Mouse (Mus musculus) MEL (cell line): ENCODE measurements around the gene Lgals3. TPM values are rescaled to one million over a fixed set of nuclear protein-coding genes. Genes with fewer than 3 reads are reported as not detected.

Experiments used
- DNase-seq: peaks from one replicate; pipeline ENCODE4 v3.0.0; 2011; ENCODE audit warnings: low read depth, low spot score
- H3K27ac ChIP-seq: 2 replicates; pipeline ENCODE4 v1.5.1; 2012; ENCODE audit warnings: low read depth, mild to moderate bottlenecking, control low read depth, low read length, moderate library complexity; ENCODE audit not compliant: control insufficient read depth
- H3K27me3 ChIP-seq, 2 experiments: fragments of 150-350 bp in 1 of 2; sonication (generic) in 1 of 2; 2 replicates each; pipeline ENCODE4 v1.6.1; 2012; ENCODE audit warnings: low read length in 2 of 2, mild to moderate bottlenecking in 2 of 2, improper control_type of control experiment in 1 of 2, moderate library complexity in 1 of 2; ENCODE audit not compliant: insufficient read depth in 2 of 2, control insufficient read depth in 1 of 2
- H3K36me3 ChIP-seq, 2 experiments: 2 replicates each; pipeline ENCODE4 v1.6.1; 2012 to 2014; ENCODE audit warnings: low read length in 2 of 2, improper control_type of control experiment in 1 of 2, inconsistent platforms in 1 of 2, mild to moderate bottlenecking in 1 of 2; ENCODE audit not compliant: insufficient read depth in 2 of 2, control insufficient read depth in 1 of 2
- H3K4me1 ChIP-seq, 2 experiments: fragments of 150-350 bp in 1 of 2; sonication (generic) in 1 of 2; 2 replicates each; pipeline ENCODE4 v1.6.1; 2012; ENCODE audit warnings: low read length in 2 of 2, improper control_type of control experiment in 1 of 2, mild to moderate bottlenecking in 1 of 2; ENCODE audit not compliant: insufficient read depth in 2 of 2, control insufficient read depth in 1 of 2
- H3K4me3 ChIP-seq, 2 experiments: fragments of 150-350 bp in 1 of 2; sonication (generic) in 1 of 2; 2 replicates each; pipeline ENCODE4 v1.5.1; 2012; ENCODE audit warnings: low read depth in 2 of 2, low read length in 2 of 2, mild to moderate bottlenecking in 2 of 2, moderate library complexity in 2 of 2, control low read depth in 1 of 2, improper control_type of control experiment in 1 of 2; ENCODE audit not compliant: control insufficient read depth in 1 of 2, insufficient read depth in 1 of 2
- H3K79me2 ChIP-seq: 2 replicates; pipeline ENCODE4 v1.6.1; 2012; ENCODE audit warnings: mild to moderate bottlenecking, low read length, moderate library complexity; ENCODE audit not compliant: control insufficient read depth, poor library complexity, insufficient read depth
- H3K9ac ChIP-seq: 2 replicates; pipeline ENCODE4 v1.6.1; 2012; ENCODE audit warnings: low read depth, mild to moderate bottlenecking, control low read depth, low read length, moderate library complexity; ENCODE audit not compliant: control insufficient read depth, poor library complexity, severe bottlenecking
- H3K9me3 ChIP-seq: fragments of 150-350 bp; sonication (generic); replicated peaks from 2 replicates; pipeline ENCODE4 v1.6.1; 2012; ENCODE audit warnings: mild to moderate bottlenecking, low read length, improper control_type of control experiment, moderate library complexity; ENCODE audit not compliant: insufficient read depth
- ELF1 ChIP-seq: IDR thresholded peaks from 2 replicates; pipeline ENCODE4 v1.6.1; 2014; ENCODE audit warnings: low read depth, mild to moderate bottlenecking, inconsistent platforms, low read length, improper control_type of control experiment, moderate library complexity
- EP300 ChIP-seq, 2 experiments: IDR thresholded peaks; 2 replicates each; pipeline ENCODE4 v1.6.1; 2011; ENCODE audit warnings: improper control_type of control experiment in 2 of 2, low read length in 2 of 2, low read depth in 1 of 2, mild to moderate bottlenecking in 1 of 2
- ETS1 ChIP-seq: IDR thresholded peaks from 2 replicates; pipeline ENCODE4 v1.6.1; 2012; ENCODE audit warnings: low read depth, mild to moderate bottlenecking, inconsistent platforms, low read length, improper control_type of control experiment, moderate library complexity
- GABPA ChIP-seq: IDR thresholded peaks from 2 replicates; pipeline ENCODE4 v1.6.1; 2012; ENCODE audit warnings: low read depth, mild to moderate bottlenecking, inconsistent platforms, low read length, improper control_type of control experiment, moderate library complexity
- HCFC1 ChIP-seq: IDR thresholded peaks from 2 replicates; pipeline ENCODE4 v1.6.1; 2012; ENCODE audit warnings: low read depth, mild to moderate bottlenecking, inconsistent platforms, low read length, improper control_type of control experiment, moderate library complexity
- KAT2A ChIP-seq: conservative IDR thresholded peaks from 2 replicates; pipeline ENCODE4 v1.6.1; 2012; ENCODE audit warnings: low read depth, low read length, improper control_type of control experiment, inconsistent platforms
- MAFK ChIP-seq: IDR thresholded peaks from 2 replicates; pipeline ENCODE4 v1.6.1; 2011; ENCODE audit warnings: low read depth, mild to moderate bottlenecking, low read length, improper control_type of control experiment, borderline replicate concordance
- MXI1 ChIP-seq: IDR thresholded peaks from 2 replicates; pipeline ENCODE4 v1.6.1; 2011; ENCODE audit warnings: mild to moderate bottlenecking, low read depth, low read length, improper control_type of control experiment
- NELFE ChIP-seq: IDR thresholded peaks from 2 replicates; pipeline ENCODE4 v1.6.1; 2011; ENCODE audit warnings: low read depth, low read length, improper control_type of control experiment
- POLR2A ChIP-seq, 2 experiments: IDR thresholded peaks; 2 replicates each; pipeline ENCODE4 v1.6.1; 2011 to 2012; ENCODE audit warnings: low read length in 2 of 2, mild to moderate bottlenecking in 2 of 2, control low read depth in 1 of 2, improper control_type of control experiment in 1 of 2, low read depth in 1 of 2, moderate library complexity in 1 of 2; ENCODE audit not compliant: control insufficient read depth in 1 of 2, insufficient read depth in 1 of 2, poor library complexity in 1 of 2
- POLR2AphosphoS5 ChIP-seq: IDR thresholded peaks from 2 replicates; pipeline ENCODE4 v1.6.1; 2012; ENCODE audit warnings: low read depth, borderline replicate concordance, mild to moderate bottlenecking, inconsistent platforms, low read length, moderate library complexity, mixed read lengths
- SIN3A ChIP-seq: IDR thresholded peaks from 2 replicates; pipeline ENCODE4 v1.6.1; 2012; ENCODE audit warnings: low read length, improper control_type of control experiment, inconsistent platforms
- USF1 ChIP-seq: IDR thresholded peaks from 2 replicates; pipeline ENCODE4 v1.6.1; 2014; ENCODE audit warnings: low read depth, mild to moderate bottlenecking, inconsistent platforms, low read length, improper control_type of control experiment, moderate library complexity
- USF2 ChIP-seq, 2 experiments: IDR thresholded peaks; 2 replicates each; pipeline ENCODE4 v1.6.1; 2011 to 2012; ENCODE audit warnings: improper control_type of control experiment in 2 of 2, low read length in 2 of 2, borderline replicate concordance in 1 of 2, inconsistent platforms in 1 of 2, low read depth in 1 of 2, mild to moderate bottlenecking in 1 of 2; ENCODE audit not compliant: insufficient read depth in 1 of 2
- polyA plus RNA-seq, 2 experiments: library from polyadenylated mRNA; stranded (reverse) in 1 of 2; unstranded in 1 of 2; fragments of >175 nt in 1 of 2; fragments of >200 nt in 1 of 2; gene quantifications; 2 replicates each; pipeline versions ENCODE4 v1.2.1 to v1.2.4; 2012; ENCODE audit warnings: low replicate concordance in 2 of 2, low read depth in 1 of 2; ENCODE audit not compliant: insufficient read length in 2 of 2, insufficient read depth in 1 of 2, missing spikeins in 1 of 2
- total RNA-seq: library from RNA; depleted of rRNA; stranded (reverse); fragments of 300-350 nt; gene quantifications from 2 replicates; pipeline ENCODE4 v1.2.3, GENCODE M21; 2012

Gene Lgals3
- total and polyA plus RNA-seq, 3 experiments = 0.12 to 1.8 TPM; not detected in 1

DNA sequence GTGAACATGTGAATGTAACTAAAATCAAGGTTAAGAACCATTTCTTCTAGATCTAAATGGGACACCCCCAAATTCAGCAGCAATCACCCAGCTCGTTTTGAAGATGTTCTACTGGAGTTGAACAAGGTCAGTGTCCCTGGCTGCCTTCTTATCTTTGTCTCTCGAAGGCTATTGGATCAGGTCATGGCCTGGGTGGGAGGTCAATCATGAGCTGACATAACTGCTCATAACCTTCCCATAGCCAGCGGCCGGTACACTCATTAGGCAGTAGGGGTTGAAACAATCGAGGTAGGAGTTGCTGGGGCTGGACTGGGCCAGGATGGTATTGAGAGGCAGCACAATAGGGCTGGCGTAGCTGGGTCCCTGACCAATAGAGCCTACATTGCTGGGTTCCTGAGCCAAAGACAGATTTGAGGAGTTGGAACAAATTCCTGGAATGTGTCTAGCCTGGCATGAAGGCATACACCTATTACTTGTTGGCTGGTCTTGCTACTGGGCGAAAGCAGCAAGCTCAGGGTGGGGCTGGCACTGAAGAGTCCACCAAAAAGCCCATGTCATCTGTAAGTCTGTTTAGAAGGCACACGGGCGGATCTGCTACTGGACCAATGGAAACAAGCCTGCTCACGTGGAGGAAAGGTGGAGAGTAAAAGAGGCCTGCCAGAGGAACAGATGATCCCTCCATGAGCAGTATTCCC is 27.2 kb upstream of the Lgals3 start:
- Histone ChIP-seq H3K9me3 (no peaks in the 10 kb centered on the region), H3K4me1 (no peaks in the 10 kb centered on the region), H3K36me3 (no peaks in the 10 kb centered on the region), H3K9ac (no peak overlapping the region), H3K27me3 (no peaks in the 10 kb centered on the region), H3K27ac (no peak overlapping the region), H3K79me2 (no peaks in the 10 kb centered on the region), H3K4me3 (no peak overlapping the region)
- DNase-seq = no peak
- TF ChIP-seq MAFK = no peak
- TF ChIP-seq EP300 (IDR thresholded peaks at IDR 0.05; ENCODE audit: low read depth in 1 of 2, low read length in 2 of 2) = no peak
- no peak for TF ChIP-seq MXI1
- no peak for TF ChIP-seq KAT2A
- no peak for TF ChIP-seq POLR2A (IDR thresholded peaks at IDR 0.05; ENCODE audit: control insufficient read depth in 1 of 2, insufficient read depth in 1 of 2, low read depth in 1 of 2, low read length in 2 of 2, poor library complexity in 1 of 2)
- no peak for TF ChIP-seq GABPA
- no peak for TF ChIP-seq USF1
- no peak for TF ChIP-seq SIN3A
- TF ChIP-seq NELFE = no peak
- no peak for TF ChIP-seq POLR2AphosphoS5
- TF ChIP-seq ELF1 = no peak
- TF ChIP-seq USF2 (IDR thresholded peaks at IDR 0.05; ENCODE audit: borderline replicate concordance in 1 of 2, insufficient read depth in 1 of 2, low read depth in 1 of 2, low read length in 2 of 2) = no peak
- no peak for TF ChIP-seq ETS1

DNA sequence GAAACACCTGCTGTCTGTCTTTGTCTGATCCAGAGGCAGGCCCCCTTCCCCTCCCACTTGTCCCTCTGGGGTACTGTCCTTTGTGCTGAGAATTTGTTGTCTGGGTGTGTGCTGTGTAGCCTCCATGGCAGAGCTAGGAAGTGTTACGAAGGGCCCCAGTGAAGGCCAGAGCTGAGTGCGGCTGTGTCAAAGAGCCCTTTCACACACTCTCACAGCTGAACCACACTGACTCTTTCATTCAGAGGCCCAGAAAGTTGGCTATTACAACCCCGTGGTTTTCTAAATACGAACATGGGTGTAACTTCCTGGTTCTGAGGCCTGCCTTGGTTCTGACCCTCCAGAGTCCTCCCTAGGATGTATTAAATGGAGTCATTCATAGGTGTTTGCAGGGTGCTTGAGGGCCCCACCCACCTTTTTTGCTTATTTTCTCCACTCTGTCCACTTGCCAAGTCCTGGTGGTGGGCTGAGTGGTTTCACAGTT is 25.7 kb upstream of the Lgals3 start:
- Histone ChIP-seq H3K4me3 (no peak overlapping the region), H3K9ac (no peak overlapping the region), H3K79me2 (no peaks in the 10 kb centered on the region), H3K27me3 (no peaks in the 10 kb centered on the region), H3K9me3 (no peaks in the 10 kb centered on the region), H3K27ac (no peak overlapping the region), H3K4me1 (no peaks in the 10 kb centered on the region), H3K36me3 (no peaks in the 10 kb centered on the region)
- DNase-seq = no peak
- TF ChIP-seq NELFE = no peak
- no peak for TF ChIP-seq HCFC1
